Mouse (Mus musculus) lung, postnatal 0 days (tissue): ENCODE data around the gene Pik3r1.

ENCODE experiments used
- CTCF ChIP-seq: IDR thresholded peaks from 2 replicates; pipeline ENCODE4 v1.5.1; 2016; ENCODE audit warnings: antibody characterized with exemption, mild to moderate bottlenecking
- EP300 ChIP-seq: IDR thresholded peaks from 2 replicates; pipeline ENCODE4 v1.6.1; 2016; ENCODE audit warnings: antibody characterized with exemption, mild to moderate bottlenecking, control low read depth

DNA sequence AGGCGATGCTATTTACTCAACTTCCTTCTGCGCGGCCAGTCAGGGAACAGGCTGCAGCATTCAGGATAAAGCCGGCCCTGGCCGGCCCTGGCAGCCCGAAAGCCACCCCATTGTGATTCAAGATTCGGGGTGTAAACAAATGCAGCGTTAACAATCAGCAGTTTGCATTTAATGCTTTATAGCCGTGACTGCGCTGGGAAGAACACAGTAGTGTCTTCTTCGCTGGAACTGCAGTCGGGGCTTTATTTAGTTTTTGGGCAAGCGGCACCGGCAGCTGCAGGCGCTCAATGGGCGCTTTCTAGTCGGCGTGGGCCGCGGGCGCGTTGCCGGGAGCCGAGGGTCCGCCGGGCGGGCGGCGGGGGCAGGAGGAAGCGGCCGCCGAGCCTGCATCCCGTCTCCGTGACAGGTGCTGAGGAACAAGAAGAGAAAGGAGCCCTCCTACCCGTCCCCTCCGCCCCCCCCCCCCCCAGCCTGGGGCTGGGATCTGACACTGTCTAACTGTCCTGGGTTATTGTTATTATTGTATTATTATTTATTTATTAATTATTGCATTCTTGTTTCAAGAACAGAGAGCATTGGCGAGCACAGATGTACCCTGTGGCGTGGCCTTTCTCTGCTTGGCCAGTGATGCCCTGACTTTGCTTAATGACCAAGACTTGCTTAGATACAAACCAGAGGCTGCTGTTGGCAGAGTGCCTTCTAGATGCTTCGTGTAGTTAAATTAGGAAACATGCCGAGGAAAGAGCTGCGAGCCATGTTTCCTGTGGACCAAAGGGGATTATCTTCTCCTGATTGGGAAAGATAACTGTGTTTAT lies 33.6 kb upstream of the Pik3r1 start:
- TF ChIP-seq CTCF = no peak
- TF ChIP-seq EP300 = no peak
